Mouse (Mus musculus) right cerebral cortex, postnatal 4 days (tissue): ENCODE results near the gene A730009L09Rik.

ENCODE experiments used
- DNase-seq: peaks from one replicate; pipeline ENCODE4 v3.0.0-alpha.2; 2022

Gene A730009L09Rik

GRCm38 (mm10) chr16:84514821-84515220, at the start of gene A730009L09Rik:
A730009L09Rik (plus strand) TSS chr16:84515121.
- no peak for DNase-seq

DNA sequence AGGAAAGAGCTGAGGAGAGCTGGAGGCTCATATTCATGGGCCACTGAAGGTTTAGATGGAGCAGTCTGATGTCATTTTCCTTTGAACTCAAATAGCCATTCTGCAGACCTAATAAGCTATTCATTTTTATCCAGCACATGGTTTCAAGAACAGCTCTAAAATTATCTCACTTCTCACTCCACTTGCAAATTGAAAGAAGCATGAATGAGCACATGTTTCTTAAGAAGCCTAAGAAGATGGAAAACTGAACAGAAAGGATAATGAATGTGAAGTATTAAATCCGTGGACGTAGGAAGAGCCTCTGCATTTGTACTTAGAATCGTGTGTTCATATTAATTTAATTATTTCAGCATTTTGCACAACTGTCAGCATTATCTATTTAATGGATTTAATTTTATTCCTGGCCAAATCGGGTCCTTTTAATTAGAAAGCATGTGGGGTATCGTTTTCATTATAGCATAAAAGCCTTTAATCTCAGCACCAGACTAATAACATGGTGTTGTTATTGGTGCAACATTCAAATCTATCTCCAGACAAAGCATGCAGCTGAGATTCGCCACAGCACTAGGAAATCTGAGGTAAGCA, 49.2 kb upstream of the A730009L09Rik start:
- no peak for DNase-seq

- no peak for DNase-seq
Measured at GRCm38 (mm10) chr16:84468898-84469297, 46.0 kb upstream of the A730009L09Rik start.

DNA sequence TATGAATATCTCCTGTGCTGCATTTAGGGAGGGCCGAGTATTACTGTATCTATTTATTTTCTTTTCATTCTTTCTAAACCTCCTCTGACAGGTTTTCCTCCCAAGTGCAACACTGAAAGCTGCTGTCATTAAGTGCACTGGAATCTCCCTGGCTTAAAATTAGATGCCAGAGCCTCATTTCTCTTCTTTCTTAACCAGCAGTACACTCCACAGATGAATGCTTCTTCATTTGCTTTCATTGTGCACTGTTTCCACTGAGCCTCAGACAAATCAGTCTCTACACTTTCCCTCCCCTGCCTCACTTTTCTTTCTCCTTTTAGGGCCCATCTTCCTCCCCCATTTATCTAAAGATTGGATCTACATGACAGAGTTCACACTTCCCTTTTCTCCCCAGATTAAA, 44.9 kb upstream of the A730009L09Rik start:
- no peak for DNase-seq

DNA sequence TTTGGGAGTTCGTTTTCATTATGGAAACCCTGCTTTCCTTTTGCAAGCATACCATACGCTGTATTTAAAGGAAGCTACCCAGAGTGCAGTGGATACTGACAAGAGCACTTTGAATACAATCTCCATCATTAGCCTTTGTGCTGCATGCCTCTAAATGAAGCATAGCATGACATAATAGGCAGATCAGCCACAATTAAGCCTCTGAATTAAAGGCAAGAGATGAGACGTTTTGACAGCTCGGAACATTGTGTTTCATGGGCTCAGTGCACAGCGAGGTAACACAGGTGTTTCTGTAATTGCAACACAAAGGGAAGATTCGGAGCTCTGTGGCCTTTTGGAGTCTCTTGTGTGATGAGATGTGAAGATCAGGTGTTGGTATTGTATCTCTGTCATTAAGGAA, 41.5 kb upstream of the A730009L09Rik start:
- no peak for DNase-seq

GRCm38 (mm10) chr16:84474712-84475111, 40.2 kb upstream of the A730009L09Rik start:
- DNase-seq = no peak

GRCm38 (mm10) chr16:84476948-84477347, 38.0 kb upstream of the A730009L09Rik start:
- no peak for DNase-seq

DNA sequence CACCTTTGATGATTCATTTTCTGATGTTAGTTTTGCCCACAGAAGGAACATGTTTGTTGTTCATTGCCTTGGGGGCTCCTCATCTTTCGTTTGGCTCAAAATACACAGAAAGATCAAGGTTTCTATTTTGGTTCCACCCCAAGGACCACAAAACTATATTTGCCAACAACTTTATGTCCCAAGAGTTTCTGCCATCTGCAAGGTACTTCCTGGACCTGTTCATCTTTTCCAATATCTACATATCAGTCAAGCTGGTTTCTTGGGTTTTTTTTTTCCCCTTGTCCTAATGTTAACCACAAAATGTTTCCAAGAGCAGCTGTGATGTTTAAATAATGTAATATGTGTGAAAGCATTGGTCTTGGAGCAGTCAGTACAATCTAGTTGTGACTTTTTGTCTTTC, 37.4 kb upstream of the A730009L09Rik start:
- DNase-seq = no peak

GRCm38 (mm10) chr16:84477952-84478351, 37.0 kb upstream of the A730009L09Rik start:
- DNase-seq = no peak

GRCm38 (mm10) chr16:84485931-84486330, 29.0 kb upstream of the A730009L09Rik start:
- no peak for DNase-seq

GRCm38 (mm10) chr16:84494818-84495217, 20.1 kb upstream of the A730009L09Rik start:
- DNase-seq = no peak

DNA sequence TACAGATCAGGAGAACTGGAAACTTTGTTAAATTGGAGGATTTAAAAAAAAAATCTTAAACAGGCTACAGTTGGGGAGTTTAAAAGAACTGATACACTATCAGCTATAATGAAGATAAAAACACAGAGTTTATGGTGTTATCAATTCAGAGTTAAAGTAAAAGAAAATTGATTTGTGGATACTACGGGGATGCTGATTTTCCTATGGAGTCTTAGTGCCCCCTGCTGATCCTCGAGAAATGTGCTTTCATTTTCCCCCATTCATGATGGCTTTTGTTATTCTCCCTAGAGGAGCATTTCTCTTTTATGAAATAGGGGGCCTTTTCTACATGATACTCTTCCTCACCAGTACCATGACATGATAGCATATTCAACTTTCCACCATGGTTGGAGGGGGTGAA, 19.5 kb upstream of the A730009L09Rik start:
- DNase-seq = peak; percentile 39

GRCm38 (mm10) chr16:84507681-84508080, 7.2 kb upstream of the A730009L09Rik start:
- no peak for DNase-seq

GRCm38 (mm10) chr16:84521975-84522635, 7.2 kb downstream of the A730009L09Rik start:
- no peak for DNase-seq

DNA sequence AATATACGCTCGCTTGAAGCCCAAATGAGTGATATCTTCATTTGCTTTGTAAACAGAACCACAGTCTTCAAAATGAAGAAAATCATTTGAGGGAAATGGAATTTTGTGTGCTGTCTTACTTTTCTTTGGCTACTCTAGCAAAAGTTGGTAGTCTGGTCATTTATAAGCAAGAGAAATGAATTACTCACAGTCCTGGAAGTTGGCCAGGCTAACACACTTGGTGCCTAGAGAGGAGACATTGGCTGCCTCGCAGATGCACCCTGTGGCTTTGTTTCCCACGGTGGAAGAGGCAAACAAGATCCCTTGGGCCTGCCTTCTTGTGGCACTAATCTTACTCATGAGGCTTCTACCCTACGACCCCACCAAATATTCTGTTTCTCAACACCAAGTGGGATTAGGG, 8.1 kb downstream of the A730009L09Rik start:
- DNase-seq = no peak

DNA sequence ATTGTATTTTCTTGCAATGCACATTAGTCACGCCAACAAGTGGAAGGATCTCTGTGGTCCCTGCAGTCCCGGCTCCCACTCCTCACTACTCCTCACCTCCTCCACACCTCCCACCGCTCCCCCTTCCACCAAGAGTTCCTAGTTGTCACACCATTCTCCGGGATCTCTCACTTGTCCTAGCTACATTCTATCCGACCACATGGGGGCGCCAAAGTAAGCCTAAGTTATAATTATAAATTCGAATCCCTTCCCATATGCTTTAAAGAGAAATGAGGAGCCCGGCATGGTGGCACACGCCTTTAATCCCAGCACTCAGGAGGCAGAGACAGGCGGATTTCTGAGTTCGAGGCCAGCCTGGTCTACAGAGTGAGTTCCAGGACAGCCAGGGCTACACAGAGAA, 12.5 kb downstream of the A730009L09Rik start:
- DNase-seq = peak; percentile 56

DNA sequence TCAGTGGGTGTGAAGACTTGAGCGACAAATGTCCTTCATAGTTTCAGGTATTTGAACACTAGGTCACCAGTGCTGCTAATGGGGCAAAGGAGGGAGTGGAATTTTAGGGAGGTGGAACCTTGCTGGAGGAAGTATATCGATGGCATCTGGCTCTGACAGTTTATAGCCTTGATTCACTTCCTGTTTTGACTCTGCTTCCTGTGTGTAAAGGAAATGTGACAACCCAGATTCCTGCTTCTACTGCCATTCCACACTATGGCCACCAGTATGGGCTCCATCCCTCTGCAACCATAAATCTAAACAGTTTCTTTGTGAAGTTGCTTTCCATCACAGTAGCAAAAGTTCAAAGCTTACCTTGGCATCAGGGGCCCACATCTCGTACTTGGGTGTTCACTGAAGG, 17.9 kb downstream of the A730009L09Rik start:
- DNase-seq = no peak

- no peak for DNase-seq
Measured at GRCm38 (mm10) chr16:84546059-84546458, 31.1 kb downstream of the A730009L09Rik start.

DNA sequence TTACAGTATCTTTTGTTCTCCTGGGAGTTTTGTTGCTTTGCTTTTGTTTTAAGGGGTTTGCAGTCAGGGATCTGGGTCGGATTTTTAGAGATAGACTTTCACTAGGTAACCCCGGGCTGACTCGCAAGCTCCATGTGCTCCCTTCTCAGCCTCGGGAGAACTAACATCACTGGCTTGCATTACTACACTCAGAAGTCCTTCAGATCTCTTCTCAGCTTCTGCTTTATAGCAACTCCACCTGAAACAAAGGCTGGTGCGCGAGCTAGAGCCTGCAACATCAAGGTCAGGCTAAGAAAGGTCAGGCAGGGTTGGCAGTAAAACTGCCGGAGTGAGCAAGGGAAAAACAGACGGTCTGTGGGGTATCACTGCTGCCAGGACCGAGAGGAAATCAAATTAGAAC, 34.2 kb downstream of the A730009L09Rik start:
- DNase-seq = no peak

- DNase-seq = no peak
Measured at GRCm38 (mm10) chr16:84550445-84550844, 35.5 kb downstream of the A730009L09Rik start.

- no peak for DNase-seq
Measured at GRCm38 (mm10) chr16:84553981-84554380, 39.1 kb downstream of the A730009L09Rik start.

DNA sequence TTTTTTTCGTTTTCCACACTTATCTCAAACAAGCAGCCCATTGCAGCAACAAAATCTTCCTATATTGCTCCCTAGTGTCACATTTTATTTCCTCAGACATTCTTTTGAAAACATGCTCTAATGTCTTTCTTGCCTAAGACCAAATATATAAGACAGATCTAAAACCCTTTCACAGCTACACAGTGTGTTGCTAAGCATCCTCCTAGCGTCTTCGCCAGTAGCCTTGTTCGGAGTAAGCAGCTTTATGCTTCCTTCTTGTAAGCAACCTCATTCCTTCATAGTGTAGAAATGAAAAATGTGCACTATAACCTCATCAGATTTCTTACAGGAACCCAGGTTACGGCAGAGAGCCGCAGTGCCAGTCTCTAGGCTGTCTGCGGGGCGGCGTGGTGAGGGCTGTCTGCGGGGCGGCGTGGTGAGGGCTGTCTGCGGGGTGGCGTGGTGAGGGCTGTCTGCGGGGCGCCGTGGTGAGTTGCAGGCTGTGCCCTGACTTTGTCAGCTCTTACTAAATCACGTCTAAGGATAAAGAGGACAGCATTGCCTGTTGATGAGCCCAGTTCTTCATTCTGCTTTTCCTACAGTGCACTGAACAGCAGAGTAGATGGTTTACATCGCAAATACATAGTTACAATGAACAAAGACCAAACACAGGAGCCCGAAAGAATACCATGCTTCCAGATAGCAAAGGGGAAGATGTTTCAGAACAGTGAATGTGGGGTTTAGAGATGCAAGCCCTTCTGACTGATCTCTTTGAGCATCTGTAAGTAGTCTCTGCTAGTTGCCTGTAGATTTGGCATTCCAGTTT, 43.4 kb downstream of the A730009L09Rik start:
- peak; percentile 5 for DNase-seq

DNA sequence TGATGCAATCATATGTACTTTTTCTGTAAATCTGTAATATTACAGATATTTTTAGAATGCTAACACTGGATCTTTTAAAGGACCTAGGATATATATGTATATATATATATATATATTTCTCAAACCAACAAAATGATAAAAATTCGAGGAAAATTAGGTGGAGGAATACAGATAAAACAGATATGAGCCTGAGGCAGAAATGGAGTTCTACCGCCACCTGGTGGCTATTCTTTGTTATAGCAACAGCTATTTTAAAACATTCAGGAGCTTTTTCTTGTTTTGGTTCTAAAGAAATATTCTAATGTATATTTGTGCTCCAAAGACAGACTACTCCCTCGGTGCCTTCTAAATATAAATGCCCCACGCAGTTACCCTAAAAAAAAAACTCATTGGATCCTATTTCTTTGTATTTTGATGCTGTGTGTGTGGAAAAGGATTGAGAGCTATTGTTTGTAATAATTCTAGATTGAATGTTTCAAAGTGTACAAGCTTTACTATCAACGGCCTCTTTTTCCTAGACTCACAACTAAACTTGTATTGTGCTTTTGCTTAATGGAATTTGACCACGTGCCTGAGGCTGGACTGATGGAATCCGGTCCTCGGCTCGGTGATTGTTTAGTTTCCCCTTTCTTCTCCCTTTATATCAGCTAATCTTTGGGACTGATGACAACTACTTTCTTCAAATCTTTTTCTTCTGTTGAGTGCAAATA, 44.8 kb downstream of the A730009L09Rik start:
- peak; percentile 23 for DNase-seq

GRCm38 (mm10) chr16:84560279-84560602, 45.3 kb downstream of the A730009L09Rik start:
- no peak for DNase-seq
